Mouse (Mus musculus) kidney, embryonic 15.5 days (tissue): ENCODE measurements around the gene Gprc6a. TPM values are rescaled to one million over a fixed set of nuclear protein-coding genes. Genes with fewer than 3 reads are reported as not detected.

Source experiments
- ATAC-seq: fragments of 200-750 bp; cut with Nextera tagmentation; replicated peaks from 2 replicates; pipeline ENCODE4 v1.8.0; 2017; ENCODE audit warnings: moderate TSS enrichment; ENCODE audit not compliant: low FRiP score
- H3K27ac ChIP-seq: fragments of 300-500 bp; sonication (generic); 2 replicates; pipeline ENCODE4 v1.5.1; 2015; ENCODE audit warnings: mild to moderate bottlenecking, inconsistent platforms
- H3K27me3 ChIP-seq: fragments of 300-500 bp; sonication (generic); 2 replicates; pipeline ENCODE4 v1.6.1; 2015; ENCODE audit warnings: inconsistent platforms
- H3K36me3 ChIP-seq: fragments of 300-500 bp; sonication (generic); 2 replicates; pipeline ENCODE4 v1.6.1; 2015; ENCODE audit warnings: inconsistent platforms
- H3K4me1 ChIP-seq: fragments of 300-500 bp; sonication (generic); 2 replicates; pipeline ENCODE4 v1.6.1; 2015; ENCODE audit warnings: inconsistent platforms
- H3K4me2 ChIP-seq: fragments of 300-500 bp; sonication (generic); 2 replicates; pipeline ENCODE4 v1.6.1; 2015; ENCODE audit warnings: moderate library complexity, mild to moderate bottlenecking, inconsistent platforms
- H3K4me3 ChIP-seq: fragments of 300-500 bp; sonication (generic); replicated peaks from 2 replicates; pipeline ENCODE4 v1.5.1; 2015; ENCODE audit warnings: mild to moderate bottlenecking, inconsistent platforms
- H3K9ac ChIP-seq: fragments of 300-500 bp; sonication (generic); 2 replicates; pipeline ENCODE4 v1.6.1; 2015; ENCODE audit warnings: mild to moderate bottlenecking, inconsistent platforms
- H3K9me3 ChIP-seq: fragments of 300-500 bp; sonication (generic); replicated peaks from 2 replicates; pipeline ENCODE4 v1.6.1; 2016; ENCODE audit warnings: inconsistent platforms
- WGBS: fragments of 180-500 bp; shearing (Covaris S2); methylation state at CpG from one replicate; pipeline ENCODE4 v1.1.7; 2015; ENCODE audit warnings: mixed read lengths; 5-methylcytosine and 5-hydroxymethylcytosine counted together
- polyA plus RNA-seq: library from polyadenylated mRNA; unstranded; fragments of >200 nt; fragmentation: Nextera tagmentation; extraction: Ambion mirVana; gene quantifications from 2 replicates; pipeline ENCODE4 v1.2.1, GENCODE M21; 2015

Gene Gprc6a
- polyA plus RNA-seq, 1 experiment from 2014 or later: not detected

DNA sequence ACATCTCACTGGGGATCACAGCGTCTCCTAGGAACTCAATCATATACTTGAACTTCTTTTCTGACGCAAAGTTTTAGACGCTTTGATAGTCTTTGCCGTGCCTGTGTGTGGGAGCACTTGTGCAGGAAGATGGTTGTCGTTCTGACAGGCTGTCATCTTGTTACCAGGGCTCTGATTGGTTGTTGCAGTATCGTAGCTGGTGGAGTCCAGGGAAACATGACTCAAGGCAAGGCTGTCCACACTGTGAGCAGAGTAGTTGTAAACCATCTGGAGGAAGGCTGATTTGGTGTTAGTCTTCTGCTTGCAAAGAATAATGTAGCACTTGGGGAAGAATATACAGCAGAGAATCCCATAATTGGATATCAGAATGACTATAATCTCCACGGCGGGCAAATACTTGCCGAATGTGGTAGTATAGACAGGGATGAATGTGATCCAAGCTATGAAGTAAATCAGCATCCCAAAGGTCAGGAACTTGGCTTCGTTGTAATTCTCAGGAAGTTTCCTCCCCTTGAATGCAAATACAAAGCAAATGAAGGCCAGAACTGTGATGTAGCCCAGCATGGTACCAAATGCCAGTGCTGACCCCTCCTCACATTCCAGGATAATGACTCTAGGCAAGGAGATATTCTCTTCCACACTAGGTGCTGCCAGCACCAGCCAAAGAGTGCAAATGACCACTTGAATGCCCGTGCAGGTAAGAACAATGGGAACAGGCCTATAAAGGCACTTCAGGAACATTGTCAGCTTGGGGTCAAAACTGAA is 16.3 kb downstream of the Gprc6a start:
- Histone ChIP-seq H3K27me3 (no peaks in the 10 kb centered on the region), H3K36me3 (no peaks in the 10 kb centered on the region), H3K9me3 (no peaks in the 10 kb centered on the region), H3K27ac (no peak overlapping the region), H3K4me2 (no peak overlapping the region), H3K4me3 (no peak overlapping the region), H3K4me1 (no peaks in the 10 kb centered on the region; the same call in 1 of the 2 replicates), H3K9ac (no peak overlapping the region)
- no peak for ATAC-seq
- 65% methylated on average over 11 of the region's 11 CpGs for WGBS

DNA sequence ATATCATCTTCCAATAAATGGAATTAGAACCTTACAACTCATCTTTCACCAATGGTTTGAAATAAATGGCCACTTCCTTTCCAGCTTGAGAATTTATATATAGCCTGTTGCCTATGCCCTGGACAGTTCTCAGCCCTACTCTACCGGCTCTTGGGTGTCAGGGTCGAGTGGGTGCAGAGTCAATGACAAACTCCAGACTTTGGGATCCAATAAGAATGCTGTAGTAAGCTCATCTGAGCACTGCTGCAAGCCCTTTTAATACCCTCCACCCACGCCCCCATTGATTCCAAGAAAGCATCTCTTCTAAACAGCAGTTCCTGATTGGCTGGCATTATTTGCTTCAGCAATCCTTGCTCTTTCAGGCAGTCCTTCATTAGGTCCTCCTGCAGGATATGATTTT is 17.8 kb downstream of the Gprc6a start:
- Histone ChIP-seq H3K4me1 (no peaks in the 10 kb centered on the region; the same call in 1 of the 2 replicates), H3K4me3 (no peak overlapping the region), H3K27ac (no peak overlapping the region), H3K4me2 (no peak overlapping the region), H3K27me3 (no peaks in the 10 kb centered on the region), H3K36me3 (no peaks in the 10 kb centered on the region), H3K9me3 (no peaks in the 10 kb centered on the region), H3K9ac (no peak overlapping the region)
- ATAC-seq: 0 out of 2 replicates have a peak, but pooled peaks have one; percentile 56
- 59% methylated on average over 3 of the region's 3 CpGs for WGBS

DNA sequence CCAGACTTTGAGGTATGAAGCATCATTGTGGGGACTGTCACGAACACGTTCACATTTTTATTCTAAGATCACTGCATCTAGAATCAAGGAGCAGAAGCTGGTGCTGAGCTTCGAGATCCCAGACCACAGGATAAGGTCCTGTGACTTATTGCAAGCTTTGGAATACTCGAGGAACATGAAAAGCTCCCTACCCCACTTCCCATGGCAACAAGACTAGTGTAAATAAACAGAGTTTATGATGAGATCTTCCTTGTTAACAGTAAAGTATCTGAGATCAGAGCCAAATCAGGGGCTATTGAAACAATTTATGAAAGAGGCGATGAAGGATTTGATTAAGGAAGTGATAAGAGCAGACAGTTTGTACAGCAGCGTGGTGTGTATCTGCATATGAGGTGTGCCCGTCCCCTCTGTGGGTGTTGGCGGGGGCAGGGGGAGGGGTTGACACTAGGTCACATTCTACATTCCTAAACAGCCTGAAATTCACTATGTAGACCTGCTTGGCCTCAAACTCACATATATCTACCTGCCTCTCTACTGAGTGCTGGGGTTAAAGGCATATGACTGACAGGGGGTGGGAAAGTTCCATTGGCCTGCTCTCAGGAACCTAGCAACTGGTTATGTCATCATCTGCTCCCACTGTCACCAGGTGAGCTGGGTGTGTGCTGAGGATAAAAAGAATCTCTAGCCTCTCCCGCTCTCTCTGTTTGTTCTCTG is 19.1 kb downstream of the Gprc6a start:
- H3K4me2 ChIP-seq: no peak overlapping the region
- H3K9ac ChIP-seq: no peak overlapping the region
- no peaks in the 10 kb centered on the region for H3K27me3 ChIP-seq
- no peaks in the 10 kb centered on the region for H3K9me3 ChIP-seq
- H3K4me1 ChIP-seq: no peaks in the 10 kb centered on the region; the same call in 1 of the 2 replicates
- ATAC-seq: no peak
- no peak overlapping the region for H3K27ac ChIP-seq
- 72% methylated on average over 9 of the region's 9 CpGs for WGBS
- no peak overlapping the region for H3K4me3 ChIP-seq
- no peaks in the 10 kb centered on the region for H3K36me3 ChIP-seq

DNA sequence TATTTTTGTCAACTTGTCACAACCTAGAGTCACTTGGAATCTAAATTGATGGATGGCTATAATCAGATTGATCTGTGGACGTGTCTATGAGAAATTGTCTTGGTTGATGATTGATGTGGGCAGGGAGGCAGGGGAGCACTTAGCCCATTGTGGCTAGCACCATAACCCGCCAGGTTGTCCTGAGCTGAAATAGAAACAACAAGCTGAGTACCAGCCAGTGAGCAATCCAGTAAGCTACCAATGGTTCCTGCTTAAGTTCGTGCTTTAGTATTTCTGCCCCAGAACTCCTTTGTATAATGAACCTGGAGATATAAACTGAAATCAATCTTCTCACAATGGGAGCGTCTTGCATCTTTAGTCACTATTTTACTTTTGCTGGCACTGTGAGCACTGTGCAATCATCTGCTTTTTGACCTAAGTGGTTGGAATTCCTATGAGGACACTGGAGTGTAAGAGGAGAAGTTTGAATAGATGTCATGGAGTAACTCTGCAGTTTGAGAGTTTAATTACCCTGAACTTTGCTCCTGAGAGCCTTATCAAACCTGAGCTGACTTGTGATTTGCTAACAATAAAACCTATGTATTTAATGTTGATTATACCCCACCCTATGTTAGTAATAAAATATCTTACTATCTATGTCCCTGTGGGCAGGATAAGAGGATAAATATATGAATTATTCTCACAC is 21.4 kb downstream of the Gprc6a start:
- Histone ChIP-seq H3K9me3 (no peaks in the 10 kb centered on the region), H3K4me3 (no peak overlapping the region), H3K9ac (no peak overlapping the region), H3K36me3 (no peaks in the 10 kb centered on the region), H3K27me3 (no peaks in the 10 kb centered on the region), H3K4me1 (no peaks in the 10 kb centered on the region; the same call in 1 of the 2 replicates), H3K27ac (no peak overlapping the region), H3K4me2 (no peak overlapping the region)
- ATAC-seq: no peak
- WGBS: 64% methylated on average over 4 of the region's 4 CpGs

DNA sequence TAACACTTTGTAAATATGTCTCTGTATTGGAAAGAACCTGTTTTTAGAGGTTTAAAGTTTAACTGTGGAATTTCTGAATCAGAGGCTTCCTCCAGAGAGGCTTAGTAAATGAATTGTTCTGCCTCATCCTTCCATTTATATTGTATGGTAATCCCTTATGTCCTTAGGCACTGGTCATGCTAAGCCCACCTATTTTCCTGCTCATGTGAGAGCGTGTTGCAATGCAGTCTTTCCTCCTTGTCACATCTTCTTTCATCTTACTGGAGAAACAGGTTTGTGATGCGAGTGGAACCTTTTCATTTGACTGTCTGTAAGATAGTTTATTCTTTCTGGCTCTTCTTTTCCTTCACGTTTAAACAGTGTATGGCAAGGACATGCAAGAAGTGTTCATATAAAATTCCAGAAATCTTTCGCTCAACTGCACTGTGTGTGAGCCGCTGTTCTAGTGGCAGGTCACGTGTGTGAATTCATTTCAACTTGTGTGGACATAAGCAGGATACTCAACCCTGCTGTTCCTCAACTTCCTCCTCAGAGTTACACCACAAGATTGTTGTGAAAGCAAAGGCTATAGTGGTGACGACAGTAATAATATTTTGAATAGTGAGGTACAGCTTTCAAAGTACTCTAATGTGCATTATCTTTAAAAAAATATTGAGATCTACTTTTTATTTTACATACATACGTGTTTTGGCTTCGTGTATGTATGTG is 34.2 kb downstream of the Gprc6a start:
- no peak overlapping the region for H3K9ac ChIP-seq
- H3K4me1 ChIP-seq: no peaks in the 10 kb centered on the region
- no peak overlapping the region for H3K4me3 ChIP-seq
- no peaks in the 10 kb centered on the region for H3K36me3 ChIP-seq
- no peak overlapping the region for H3K4me2 ChIP-seq
- 85% methylated on average over 9 of the region's 9 CpGs for WGBS
- no peak for ATAC-seq
- H3K9me3 ChIP-seq: no peaks in the 10 kb centered on the region
- H3K27ac ChIP-seq: no peak overlapping the region
- H3K27me3 ChIP-seq: no peaks in the 10 kb centered on the region

DNA sequence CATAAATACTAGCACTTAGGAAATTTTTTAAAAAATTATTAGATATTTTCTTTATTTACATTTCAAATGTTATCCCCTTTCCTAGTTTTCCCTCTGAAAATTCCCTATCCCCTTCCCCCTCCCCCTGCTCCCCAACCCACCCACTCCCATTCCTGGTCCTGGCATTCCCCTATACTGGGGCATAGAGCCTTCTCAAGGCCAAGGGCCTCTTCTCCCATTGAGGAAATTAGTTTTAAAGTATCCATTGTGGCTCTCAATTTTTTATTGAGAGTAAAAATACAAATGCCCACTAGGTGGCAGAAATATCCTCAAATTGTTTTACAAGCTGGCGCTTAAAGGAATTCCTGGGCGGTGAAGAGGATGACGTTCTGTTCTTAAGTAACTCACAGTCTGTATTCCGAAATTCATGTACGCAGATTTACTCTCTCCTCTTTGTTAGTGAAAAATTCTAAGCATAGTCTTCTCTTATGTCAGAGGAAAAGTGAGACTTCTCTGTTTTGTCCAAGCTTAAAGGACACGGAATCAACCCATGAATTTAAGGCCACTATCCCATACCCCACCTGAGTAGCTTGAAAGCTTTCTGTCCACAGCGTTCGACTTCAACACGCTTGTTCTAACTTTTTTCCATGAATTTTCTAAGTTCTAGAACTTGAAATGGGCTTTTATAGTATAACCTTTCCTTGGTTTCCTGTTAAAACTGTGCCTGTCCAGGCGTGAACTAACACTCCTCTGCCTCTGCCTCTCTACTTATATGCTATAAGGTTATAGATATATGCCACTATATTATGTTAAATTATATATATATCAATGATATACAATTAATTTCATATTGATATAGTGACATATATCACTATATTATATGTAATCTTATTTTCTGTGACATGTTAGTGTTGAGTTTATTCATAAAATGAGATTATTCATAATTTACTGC is 36.0 kb downstream of the Gprc6a start:
- Histone ChIP-seq H3K9me3 (no peaks in the 10 kb centered on the region), H3K4me3 (no peak overlapping the region), H3K4me2 (peak overlapping the region; percentile 31; the same call in 1 of the 2 replicates), H3K27ac (no peak overlapping the region), H3K27me3 (0 out of 2 replicates have a peak, but pooled peaks cover 2% of the 10 kb centered on the region), H3K4me1 (peaks cover 2% of the 10 kb centered on the region), H3K36me3 (no peaks in the 10 kb centered on the region), H3K9ac (no peak overlapping the region)
- WGBS: 43% methylated on average over 10 of the region's 10 CpGs
- peak; percentile 56; the same call in 1 of the 2 replicates for ATAC-seq

DNA sequence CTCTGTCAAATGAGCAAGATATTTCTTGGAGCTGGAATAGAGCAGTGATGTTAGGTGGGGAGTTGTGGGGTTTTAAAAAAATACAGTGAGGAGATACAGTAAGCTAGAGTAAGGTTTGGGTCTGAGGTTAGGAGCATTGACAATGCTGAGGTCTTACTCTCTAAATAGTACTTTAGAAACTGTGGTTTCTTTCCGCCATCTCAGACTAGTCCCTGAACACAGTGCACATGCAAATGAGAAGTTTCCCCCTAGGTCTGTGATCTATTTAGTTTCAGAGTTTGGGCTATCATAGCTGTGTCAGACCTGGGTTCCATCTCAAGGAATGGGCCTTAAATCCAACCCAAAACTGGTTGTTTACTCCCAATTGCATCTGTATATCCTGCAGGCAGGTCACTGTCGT is 39.7 kb downstream of the Gprc6a start:
- Histone ChIP-seq H3K9me3 (no peaks in the 10 kb centered on the region), H3K9ac (no peak overlapping the region), H3K27me3 (0 out of 2 replicates have a peak, but pooled peaks cover 5% of the 10 kb centered on the region), H3K4me3 (no peak overlapping the region), H3K4me1 (peaks cover 5% of the 10 kb centered on the region), H3K27ac (no peak overlapping the region), H3K4me2 (no peak overlapping the region), H3K36me3 (no peaks in the 10 kb centered on the region)
- no peak for ATAC-seq
- 95% methylated on average over 2 of the region's 2 CpGs for WGBS

DNA sequence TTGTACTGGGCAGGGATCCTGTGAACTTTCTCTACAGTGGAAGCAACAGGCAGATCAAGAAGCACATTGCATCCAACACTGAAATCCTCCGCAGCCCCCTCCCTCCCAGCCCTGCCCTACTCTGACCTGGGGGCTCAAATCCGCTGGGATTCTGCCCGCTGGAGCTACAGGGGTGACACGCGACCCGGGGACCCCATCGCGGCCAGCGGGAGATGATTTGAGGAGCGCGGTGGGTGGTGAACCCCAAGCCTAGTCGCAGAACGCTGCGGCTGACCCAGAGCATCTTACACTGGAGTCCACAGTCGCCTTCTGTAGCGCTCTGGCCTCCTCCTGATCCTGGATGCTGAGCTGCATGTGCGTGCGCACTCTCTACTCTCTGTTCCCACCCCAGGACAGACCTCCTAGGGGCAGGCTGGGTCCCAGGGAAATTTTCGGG is 41.1 kb downstream of the Gprc6a start, which contains the start of gene Fam162b:
TSS of gene Fam162b (minus strand) at position 379 of the 436 bp plus-strand sequence.
- peak within 1 kb of the TSS; percentile 68 for H3K4me2 ChIP-seq
- H3K4me1 ChIP-seq: peaks cover 5% of the 10 kb centered on the region
- peak within 1 kb of the TSS; percentile 34 for H3K4me3 ChIP-seq
- peak; percentile 84 for ATAC-seq
- H3K27me3 ChIP-seq: 0 out of 2 replicates have a peak, but pooled peaks cover 5% of the 10 kb centered on the region
- H3K36me3 ChIP-seq: no peaks in the 10 kb centered on the region
- WGBS: 2% methylated on average over 19 of the region's 19 CpGs
- no peak within 1 kb of the TSS for H3K27ac ChIP-seq
- H3K9me3 ChIP-seq: no peaks in the 10 kb centered on the region
- H3K9ac ChIP-seq: no peak within 1 kb of the TSS

DNA sequence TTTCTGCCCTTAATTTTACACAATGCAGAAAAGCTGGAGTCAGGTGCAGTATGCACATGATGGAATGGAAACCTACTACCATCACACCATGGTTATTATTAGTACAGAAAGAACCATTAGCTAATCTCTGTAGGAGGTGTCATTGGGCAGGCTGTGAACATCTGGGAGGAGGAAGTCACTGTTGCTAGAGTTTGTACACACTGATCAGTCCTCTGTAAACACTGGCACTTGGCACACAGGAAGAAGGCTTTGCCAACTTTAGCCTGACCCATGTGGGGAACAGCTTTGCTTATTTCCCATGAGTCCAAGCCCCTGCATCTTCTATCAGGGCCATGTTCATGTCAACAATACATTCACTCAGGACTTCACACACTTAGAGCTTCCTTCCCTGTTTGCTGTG is 46.3 kb downstream of the Gprc6a start:
- Histone ChIP-seq H3K9ac (no peak overlapping the region), H3K27ac (no peak overlapping the region)
- no peak for ATAC-seq

DNA sequence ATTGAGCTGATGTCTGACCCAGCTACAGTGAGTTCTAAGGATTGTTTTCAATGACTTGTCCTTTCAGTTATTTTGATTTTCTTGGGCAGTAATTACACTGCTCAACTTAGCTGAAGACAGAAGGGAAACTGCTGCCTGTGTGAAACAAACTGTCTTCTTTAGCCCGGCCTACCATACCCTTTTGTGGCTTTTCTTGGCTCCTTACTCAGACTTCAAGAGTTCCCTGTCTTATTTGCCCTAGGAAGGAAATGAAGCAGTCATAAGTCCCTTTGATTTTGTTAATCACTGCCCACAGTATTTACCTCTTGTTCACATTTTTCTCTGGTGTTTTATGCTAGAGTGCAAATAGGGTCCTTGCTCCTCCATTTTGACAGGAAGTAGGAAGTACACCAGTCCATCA is 46.9 kb downstream of the Gprc6a start:
- no peaks in the 10 kb centered on the region for H3K4me1 ChIP-seq
- H3K36me3 ChIP-seq: no peaks in the 10 kb centered on the region
- no peak overlapping the region for H3K4me3 ChIP-seq
- no peak overlapping the region for H3K4me2 ChIP-seq
- ATAC-seq: no peak
- no peak overlapping the region for H3K9ac ChIP-seq
- H3K27ac ChIP-seq: no peak overlapping the region
- H3K27me3 ChIP-seq: no peaks in the 10 kb centered on the region
- H3K9me3 ChIP-seq: no peaks in the 10 kb centered on the region
- 55% methylated on average over 1 of the region's 1 CpGs for WGBS

More for the DNA sequence above, 46.3 kb downstream of the Gprc6a start:
- Histone ChIP-seq H3K4me1 (no peaks in the 10 kb centered on the region), H3K4me3 (no peak overlapping the region), H3K36me3 (no peaks in the 10 kb centered on the region), H3K4me2 (no peak overlapping the region), H3K9me3 (no peaks in the 10 kb centered on the region), H3K27me3 (no peaks in the 10 kb centered on the region)
